Mouse (Mus musculus) lung, adult 2 months (tissue): ENCODE measurements around the gene Igsf3. TPM values are rescaled to one million over a fixed set of nuclear protein-coding genes. Genes with fewer than 3 reads are reported as not detected.

ENCODE experiments used
- DNase-seq: peaks from one replicate; pipeline ENCODE4 v3.0.0; 2022
- H3K4me1 ChIP-seq: fragments of 200-500 bp; 2 replicates; pipeline ENCODE4 v1.6.1; 2011; ENCODE audit warnings: low read length; ENCODE audit not compliant: control insufficient read depth, insufficient read depth
- H3K4me3 ChIP-seq: fragments of 200-500 bp; replicated peaks from 2 replicates; pipeline ENCODE3; 2011; ENCODE audit warnings: low read depth, mild to moderate bottlenecking, control low read depth, low read length; ENCODE audit errors: extremely low read depth
- CTCF ChIP-seq: fragments of 200-500 bp; IDR thresholded peaks from 2 replicates; pipeline ENCODE4 v1.5.1; 2011; ENCODE audit warnings: mild to moderate bottlenecking, low read length, control low read depth; ENCODE audit not compliant: insufficient read depth
- POLR2A ChIP-seq: fragments of 200-500 bp; IDR thresholded peaks from 2 replicates; pipeline ENCODE4 v1.6.1; 2011; ENCODE audit warnings: low read depth, mild to moderate bottlenecking, control low read depth, low read length, borderline replicate concordance; ENCODE audit errors: extremely low read depth
- WGBS: fragments of 180-500 bp; shearing (Covaris S2); methylation state at CpG from one replicate; pipeline ENCODE4 v1.1.7; 2018; 5-methylcytosine and 5-hydroxymethylcytosine counted together
- polyA plus RNA-seq: library from polyadenylated mRNA; depleted of rRNA; stranded (reverse); fragments of >200 nt; gene quantifications from 2 replicates; pipeline ENCODE4 v1.2.3, GENCODE M21; 2012; rRNA removed

The Igsf3 gene
- polyA plus RNA-seq, 1 experiment, result 7.3 TPM

DNA sequence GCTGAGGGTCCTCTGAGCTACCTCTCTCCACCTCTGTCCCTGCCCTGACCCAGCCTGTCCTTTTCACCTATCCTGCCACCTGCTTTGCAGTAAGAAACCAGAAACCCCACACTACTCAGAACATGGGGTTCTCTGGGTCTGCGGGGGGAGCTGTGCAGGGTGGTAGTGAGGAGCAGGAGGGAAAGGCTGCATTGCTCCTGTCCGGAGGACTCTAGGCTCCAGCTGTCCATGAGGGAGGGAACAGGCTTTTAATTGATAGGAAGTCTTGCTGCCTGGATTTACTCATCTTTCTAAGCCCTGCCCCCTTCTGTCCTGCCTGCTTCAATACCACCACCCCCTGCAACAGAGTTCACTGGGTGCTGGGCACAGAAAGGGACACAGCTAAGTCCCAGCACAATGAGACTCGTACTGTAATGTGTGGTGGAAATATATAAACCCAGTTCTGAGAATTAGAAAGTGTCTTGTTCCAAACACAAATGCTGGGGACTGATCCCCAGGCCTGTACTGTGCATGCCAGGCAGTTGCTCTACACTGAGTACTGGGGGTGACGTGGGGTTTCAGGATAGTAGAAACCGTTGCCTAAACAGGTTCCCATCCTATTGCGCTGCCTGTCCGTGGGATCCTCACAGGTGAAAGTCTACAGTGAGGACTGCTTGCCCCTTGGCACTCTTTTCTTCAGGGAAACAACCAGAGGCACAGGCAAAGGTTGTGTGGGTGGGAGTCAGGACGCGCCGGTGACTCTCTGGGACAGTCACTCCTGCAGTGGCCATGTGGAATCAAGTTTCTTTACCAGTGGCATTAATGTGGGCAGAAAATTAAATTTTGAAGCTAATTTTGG lies 133.0 kb downstream of the Igsf3 start:
- DNase-seq, result no peak
- TF ChIP-seq POLR2A (no peak), CTCF (no peak)
- no peak overlapping the region for H3K4me3 ChIP-seq
- H3K4me1 ChIP-seq, result peaks cover 8% of the 10 kb centered on the region
- 91% methylated on average over 10 of the region's 10 CpGs for WGBS

DNA sequence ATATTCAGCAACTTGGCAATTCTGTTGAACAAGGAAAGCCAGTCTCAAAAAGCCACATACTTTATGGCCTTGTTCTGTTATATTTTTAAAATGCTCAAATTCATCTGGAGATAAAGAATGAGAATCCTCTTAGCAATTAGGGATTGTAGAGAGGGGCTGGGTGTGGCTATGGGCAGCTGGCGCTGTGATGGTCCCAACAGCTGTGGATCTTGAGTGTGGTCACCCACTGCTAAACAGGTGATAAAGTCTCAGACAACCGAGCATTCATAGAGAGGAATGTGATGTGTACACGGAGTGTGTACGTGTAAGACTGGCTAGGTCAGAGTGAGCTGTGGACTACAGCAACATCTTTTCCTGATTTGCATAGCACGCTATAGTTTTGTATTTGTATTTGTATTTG lies 133.7 kb downstream of the Igsf3 start:
- TF ChIP-seq POLR2A, result no peak
- no peak for TF ChIP-seq CTCF
- WGBS, result 89% methylated on average over 5 of the region's 5 CpGs
- Histone ChIP-seq H3K4me1 (peaks cover 8% of the 10 kb centered on the region), H3K4me3 (no peak overlapping the region)
- DNase-seq, result no peak

Other genes starting within 250 kb of the Igsf3 start
- gene Cd2, start 89.1 kb upstream of the Igsf3 start, polyA plus RNA-seq, result 10.7 and 11.4 TPM in 2 replicates
- 267 and 269 TPM in 2 replicates for gene Atp1a1, start 227.6 kb downstream of the Igsf3 start, polyA plus RNA-seq